Mouse (Mus musculus) regulatory T cell (primary cell): Measurements from ENCODE around the gene Vasp.

Experiments used
- in situ Hi-C: fragments of 300-600 bp; cut with MboI, MseI; formaldehyde crosslinking; loops from one replicate; pipeline ENCODE4 v1.15.1; 2025; ENCODE audit warnings: high pct_unique_total_duplicates

Gene Vasp

DNA sequence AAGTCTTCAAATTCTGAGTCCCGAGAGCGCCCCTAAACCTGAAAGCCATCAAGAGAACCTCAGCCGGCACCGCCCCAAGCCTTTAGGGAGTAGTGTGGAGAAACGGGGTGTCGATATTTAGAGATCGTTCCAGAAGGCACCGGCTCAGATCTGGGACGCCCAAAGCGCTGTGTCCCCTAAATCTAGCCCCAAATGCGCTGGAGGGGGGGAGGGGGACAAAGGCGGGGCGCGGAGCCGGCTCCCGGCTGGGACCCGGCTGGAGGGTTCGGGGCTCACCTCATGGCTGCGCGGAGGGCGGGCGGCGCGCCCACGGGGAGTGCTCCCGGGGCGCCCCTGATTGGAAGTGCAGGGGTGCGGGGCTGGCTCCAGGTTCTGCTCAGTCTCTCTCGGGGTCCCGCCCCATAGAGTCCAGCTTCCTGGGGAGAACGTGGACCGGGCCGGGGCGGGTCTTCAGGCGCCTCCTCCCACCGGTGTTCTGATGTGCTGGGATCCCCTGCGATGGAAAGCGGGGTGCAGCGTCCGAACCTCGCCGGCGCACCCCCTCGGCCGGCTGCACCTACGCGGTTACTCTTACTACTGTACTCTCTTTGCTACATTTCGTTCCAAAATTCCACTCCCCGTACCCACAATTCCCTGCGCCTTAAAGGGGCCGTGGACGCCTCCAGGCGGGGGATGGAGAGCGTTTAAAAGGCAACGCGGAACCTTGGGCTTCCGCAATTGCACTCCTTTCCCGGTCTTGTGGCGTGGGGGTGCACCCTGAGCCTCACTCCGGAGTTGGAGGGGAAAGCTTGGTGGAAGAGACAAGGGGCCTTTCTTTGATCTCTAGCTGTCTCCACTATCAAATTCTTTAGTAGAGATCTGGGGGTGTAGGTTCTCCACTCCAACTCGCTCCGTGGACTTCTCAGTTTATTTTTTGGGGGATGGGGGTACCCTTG is at the start of gene Vasp:
Gene Vasp (minus strand): TSS at position 580 of the 935 bp plus-strand sequence.
- in situ Hi-C loops, result no loop called here

DNA sequence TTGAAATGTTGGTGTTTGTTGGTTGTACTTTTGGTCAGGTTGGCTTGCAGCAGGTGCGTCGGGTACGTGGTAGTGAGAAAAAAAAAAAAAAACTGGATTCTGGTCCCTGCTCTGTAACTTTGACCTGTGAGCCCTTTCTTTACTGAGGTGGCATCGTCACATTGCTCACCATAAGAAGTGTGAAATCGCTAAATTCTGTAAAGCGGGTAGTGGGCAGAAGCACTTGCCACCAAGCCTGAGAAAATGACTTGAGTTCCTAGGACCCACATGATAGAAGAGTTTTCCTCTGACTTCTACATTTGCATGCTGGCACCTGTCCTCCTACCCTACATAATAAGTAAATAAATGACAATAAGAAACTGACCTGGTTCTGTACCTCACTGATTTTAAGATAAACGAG is 49.0 kb upstream of the Vasp start:
- in situ Hi-C loops, result loop anchor here (10.0 kb wide), 1 partner anchor 624 kb away; no protein-coding TSS in a partner anchor

DNA sequence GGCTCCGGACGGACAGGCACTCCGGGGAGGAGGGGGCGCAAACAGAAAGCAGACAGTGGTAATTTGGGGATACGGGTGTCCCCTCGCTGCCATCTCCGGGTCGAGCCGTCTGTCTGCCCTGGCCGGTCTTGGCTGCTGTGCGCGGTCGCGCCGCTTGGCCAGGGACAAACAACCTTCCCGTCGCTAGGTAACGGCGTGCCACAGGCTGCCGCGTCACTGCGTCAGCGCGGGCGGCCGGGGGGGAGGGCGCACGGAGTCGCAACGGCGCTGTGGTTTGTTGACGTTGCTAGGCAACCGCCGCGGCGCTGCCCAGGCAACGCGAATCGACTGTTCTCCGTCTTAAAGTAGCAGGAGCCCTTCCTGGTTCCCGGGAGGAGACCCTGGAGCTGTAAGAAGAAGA is 48.3 kb upstream of the Vasp start:
- in situ Hi-C loops, result loop anchor here (10.0 kb wide), 2 partner anchors 505 to 625 kb away; partner anchors contain the start of gene Bcl3

- in situ Hi-C loops, result loop anchor here (10.0 kb wide), 1 partner anchor 505 kb away; the partner anchor contains the start of gene Bcl3
Measured at GRCm38 (mm10) chr7:19319458-19319857, 47.8 kb upstream of the Vasp start.

- in situ Hi-C loops, result loop anchor here (10.0 kb wide), 1 partner anchor 506 kb away; the partner anchor contains the start of gene Bcl3
Measured at GRCm38 (mm10) chr7:19318676-19319075, 47.1 kb upstream of the Vasp start.

- in situ Hi-C loops, result loop anchor here (10.0 kb wide), 1 partner anchor 507 kb away; the partner anchor contains the start of gene Bcl3
Measured at GRCm38 (mm10) chr7:19318201-19318600, 46.6 kb upstream of the Vasp start.

DNA sequence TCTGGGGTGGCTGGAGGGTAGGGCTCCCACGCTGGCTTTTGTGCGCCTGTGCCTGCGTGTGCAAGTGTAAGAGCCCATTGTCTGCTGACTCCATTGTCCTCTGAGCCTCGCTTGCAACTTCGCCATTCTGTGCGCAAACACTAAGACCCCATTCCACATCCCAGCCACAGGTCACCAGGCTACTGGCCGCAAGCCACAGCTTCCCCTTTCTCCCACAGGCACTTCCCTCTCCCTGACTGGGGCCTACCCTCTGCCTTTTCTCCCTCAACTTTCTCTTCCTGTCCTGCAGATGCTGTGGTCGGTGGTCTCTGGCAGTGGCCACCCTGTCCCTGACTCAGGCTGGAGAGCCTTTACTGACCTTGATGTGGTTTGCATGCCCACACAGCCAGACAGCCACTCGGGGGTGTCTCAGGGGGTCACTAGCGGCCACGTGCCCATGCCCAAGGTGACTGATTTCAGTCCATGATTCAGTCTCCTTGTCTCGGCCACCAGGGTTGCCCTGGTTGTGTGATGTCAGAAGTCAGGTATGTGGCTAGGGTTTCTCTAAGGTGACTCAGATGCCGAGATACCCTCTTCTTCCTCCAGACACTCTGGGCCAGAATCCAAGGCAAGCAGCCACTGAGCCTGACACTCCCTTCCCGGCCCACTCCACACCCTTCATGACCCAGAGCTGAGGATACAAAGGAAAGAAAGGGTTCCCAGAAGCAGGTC is 45.0 kb upstream of the Vasp start:
- in situ Hi-C loops, result loop anchor here (10.0 kb wide), 1 partner anchor 508 kb away; the partner anchor contains the start of gene Bcl3

GRCm38 (mm10) chr7:19314033-19314432 is 42.4 kb upstream of the Vasp start:
- in situ Hi-C loops, result loop anchor here (10.0 kb wide), 1 partner anchor 511 kb away; the partner anchor contains the start of gene Bcl3

GRCm38 (mm10) chr7:19311991-19312390 is 40.4 kb upstream of the Vasp start:
- in situ Hi-C loops, result loop anchor here (10.0 kb wide), 1 partner anchor 513 kb away; the partner anchor contains the start of gene Bcl3

DNA sequence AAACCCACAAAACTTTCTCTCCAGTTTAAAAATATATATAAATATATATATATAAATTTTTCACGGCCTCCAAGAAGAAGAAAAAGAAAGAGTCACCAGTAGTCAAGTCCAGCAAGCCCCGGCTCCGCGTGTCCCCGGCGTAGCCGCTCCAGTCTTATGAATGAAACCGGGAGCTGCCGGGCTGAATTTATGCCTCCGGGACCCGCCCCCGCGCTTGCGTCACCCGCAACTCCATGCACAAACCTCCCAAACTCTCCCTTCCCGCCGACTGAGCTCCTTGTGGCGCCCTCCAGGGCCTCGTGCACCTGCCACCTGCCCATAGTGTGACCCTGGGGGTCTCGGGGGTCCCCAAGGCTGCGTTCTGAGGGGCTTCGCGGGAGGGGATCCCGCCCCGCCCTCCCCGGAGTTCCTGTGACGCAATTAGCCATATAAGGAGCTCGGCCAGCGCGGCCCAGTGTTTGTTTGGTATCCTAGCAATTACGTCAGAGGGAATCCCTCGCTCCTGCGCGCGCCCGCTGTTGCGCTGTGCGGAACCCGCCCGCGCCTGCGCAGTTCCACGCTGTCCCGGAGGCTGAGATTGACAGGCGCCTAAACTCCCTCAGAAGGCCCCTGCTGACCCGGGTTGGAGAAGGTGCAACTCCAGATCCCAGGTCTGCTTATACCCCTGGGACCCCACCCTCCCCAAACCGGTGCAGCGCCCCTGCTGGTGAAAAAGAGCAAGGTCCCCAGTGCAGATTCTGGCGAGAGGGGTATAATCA is 38.4 kb upstream of the Vasp start, which contains the start of gene Fosb:
Gene Fosb (minus strand): TSS at position 168 of the 758 bp plus-strand sequence.
- in situ Hi-C loops, result loop anchor here (5.0 to 10.0 kb wide), 3 partner anchors 32 to 515 kb away; partner anchors contain the start of genes Bcl3 and Ercc1

DNA sequence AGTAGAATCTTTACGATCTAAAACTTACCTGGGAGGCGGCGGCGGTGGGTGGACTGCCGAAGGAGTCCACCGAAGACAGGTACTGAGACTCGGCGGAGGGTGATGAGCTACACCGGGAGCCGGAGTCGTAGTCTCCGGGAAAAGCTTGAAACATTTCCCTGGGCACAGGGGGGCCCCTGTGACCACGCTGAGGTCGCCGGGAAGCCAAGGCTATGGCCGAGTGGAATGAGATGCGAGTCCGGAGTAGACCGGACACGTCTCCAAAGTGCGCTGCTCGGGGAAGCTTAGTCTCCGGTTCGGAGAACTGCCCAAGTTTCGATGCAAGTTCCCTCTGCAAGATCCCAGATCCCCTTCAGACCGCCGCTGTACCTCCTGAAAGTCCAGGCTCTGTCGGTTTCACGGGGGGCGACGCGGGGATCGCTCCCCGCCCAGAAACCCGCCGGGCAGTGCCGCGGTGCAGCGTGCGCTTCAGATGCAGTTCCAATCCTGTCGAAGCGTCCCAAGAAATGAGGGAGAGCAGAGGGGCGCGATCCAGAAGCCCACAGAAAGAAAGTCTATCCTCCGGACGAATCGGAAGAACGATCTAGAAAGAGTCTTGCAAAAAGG is 37.8 kb upstream of the Vasp start:
- in situ Hi-C loops, result loop anchor here (5.0 to 10.0 kb wide), 2 partner anchors 33 to 55 kb away; partner anchors contain the start of gene Ercc1

GRCm38 (mm10) chr7:19308454-19309277 is 37.0 kb upstream of the Vasp start:
- in situ Hi-C loops, result loop anchor here (5.0 to 10.0 kb wide), 2 partner anchors 34 to 56 kb away; partner anchors contain the start of gene Ercc1

DNA sequence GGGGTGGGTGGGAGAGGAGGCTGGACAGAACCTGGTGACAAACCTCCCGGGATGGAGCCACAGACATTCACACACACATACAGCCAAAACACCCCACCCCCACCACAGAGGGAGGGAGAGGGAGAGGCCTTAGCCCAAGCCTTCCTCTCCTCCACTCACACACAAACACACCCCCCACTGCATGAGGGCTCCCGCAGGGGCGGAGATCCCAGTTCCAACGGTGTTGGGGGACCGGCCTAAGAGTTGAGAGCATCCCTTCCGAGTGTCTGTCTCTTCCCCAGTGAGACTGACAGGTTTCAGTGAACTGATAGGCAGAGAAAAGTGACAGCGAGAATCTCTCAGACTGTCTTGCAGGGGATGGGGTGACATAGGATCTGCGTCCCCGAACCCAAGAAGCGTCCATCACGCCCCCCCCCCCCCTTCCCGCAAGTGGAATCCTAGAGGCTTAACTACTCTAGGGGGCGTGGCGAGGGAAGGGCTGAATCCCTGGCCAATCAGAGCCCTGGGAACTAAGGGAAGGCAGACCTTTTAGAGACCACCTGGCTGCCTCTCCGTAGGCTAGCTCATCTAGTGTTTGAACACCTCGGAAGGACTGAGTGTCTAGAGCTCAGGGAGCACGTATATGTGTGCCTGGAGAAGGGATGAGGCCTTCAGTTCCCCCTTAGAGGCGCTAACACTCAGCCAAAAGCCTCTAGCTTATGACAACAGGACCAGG is 36.3 kb upstream of the Vasp start:
- in situ Hi-C loops, result loop anchor here (5.0 to 10.0 kb wide), 2 partner anchors 34 to 57 kb away; partner anchors contain the start of gene Ercc1

DNA sequence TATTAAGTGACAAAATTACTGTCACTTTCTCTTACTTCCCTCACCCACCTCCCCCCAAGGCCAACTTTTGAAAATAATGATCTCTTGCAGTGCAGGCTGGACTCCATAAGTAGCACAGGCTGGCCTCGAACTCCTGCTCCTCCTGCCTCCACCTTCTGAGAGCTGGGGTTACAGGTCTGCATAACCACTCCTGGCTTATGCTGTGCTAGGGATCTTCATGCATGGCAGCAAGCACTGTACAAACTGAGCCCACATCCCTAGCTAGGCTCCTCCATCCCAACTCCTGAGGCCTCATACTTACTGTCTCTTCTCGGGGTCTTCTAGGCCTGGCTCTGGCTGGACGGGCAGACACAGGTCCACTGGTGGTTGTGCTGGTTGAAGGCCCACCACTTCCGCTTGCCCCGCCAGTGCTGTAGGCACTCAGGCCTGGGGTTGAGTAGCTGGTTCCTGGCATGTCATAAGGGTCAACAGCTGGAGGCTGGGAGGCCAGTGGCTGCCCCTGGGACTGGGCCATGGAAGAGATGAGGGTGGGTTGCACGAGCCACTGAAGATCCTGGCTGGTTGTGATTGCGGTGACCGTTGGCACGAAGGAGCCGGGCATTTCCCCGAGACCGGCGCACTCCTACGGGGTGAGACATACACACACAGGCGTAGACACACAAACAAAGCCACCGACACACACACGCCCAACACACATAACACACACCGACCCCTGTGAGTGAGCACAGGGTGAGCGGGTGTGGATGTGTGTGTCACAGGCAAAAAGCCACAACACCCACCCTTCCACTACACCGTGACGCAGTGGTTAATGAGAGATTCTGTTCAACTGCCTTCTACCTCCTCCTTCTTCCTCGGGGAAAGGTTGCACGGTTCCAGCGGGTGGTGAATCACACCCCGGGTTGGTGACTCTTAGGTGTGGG is 35.5 kb upstream of the Vasp start:
- in situ Hi-C loops, result loop anchor here (5.0 to 10.0 kb wide), 2 partner anchors 35 to 58 kb away; partner anchors contain the start of gene Ercc1

DNA sequence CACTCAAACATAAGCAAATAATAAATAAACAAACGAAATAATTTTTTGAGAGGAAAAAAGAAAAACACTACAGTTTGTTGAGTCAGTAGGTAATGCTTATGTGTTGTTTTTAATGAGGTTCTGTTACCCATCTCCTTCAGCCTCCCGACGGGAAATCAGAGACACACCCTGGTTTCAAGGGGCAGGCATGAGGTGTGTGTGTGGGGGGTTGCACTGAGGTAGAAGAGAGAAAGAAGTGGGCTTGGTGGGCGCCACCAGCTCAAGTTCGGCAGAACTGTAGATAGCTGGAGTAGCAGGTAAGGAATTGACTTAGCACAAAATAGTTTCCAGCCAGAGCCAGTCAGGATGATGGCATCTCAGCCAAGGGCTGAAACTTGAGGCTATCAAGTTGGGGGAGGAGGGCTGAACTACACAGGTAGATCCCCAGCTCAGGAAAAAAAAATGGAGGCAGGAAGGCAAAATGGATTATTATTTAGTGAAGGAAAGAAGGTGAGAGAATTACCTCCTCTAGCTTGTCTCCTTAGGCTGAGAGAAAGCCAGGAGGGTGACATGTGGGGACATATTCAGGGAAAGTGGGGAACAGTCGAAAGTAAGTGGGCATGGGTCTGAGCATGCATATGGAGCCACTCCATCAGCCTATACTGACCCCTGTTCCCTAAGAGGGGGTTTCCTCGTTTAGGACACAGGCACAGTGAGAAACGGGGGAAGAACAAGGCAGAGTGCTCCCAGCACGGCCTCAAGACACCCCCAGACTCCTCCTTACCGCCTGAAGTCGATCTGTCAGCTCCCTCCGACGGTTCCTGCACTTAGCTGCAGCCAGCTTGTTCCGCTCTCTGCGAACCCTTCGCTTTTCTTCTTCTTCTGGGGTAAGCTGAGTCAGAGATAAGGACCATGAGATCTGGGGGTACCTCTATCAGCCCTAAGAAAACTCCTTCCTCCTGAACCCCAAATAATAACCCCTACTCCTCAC is 34.5 kb upstream of the Vasp start:
- in situ Hi-C loops, result loop anchor here (5.0 to 10.0 kb wide), 2 partner anchors 36 to 59 kb away; partner anchors contain the start of gene Ercc1

- in situ Hi-C loops, result loop anchor here (5.0 to 10.0 kb wide), 2 partner anchors 37 to 59 kb away; partner anchors contain the start of gene Ercc1
Measured at GRCm38 (mm10) chr7:19305413-19305735, 33.8 kb upstream of the Vasp start.
